Mouse (Mus musculus) neural tube, embryonic 14.5 days (tissue): ENCODE measurements around the gene Wdfy3. TPM values are rescaled to one million over a fixed set of nuclear protein-coding genes. Genes with fewer than 3 reads are reported as not detected.
"Not testable (repeated sequence)": the region's sequence is repeated elsewhere in the genome, so short reads cannot be mapped to it uniquely, and the experiment has no call there.

ENCODE experiments used
- ATAC-seq: fragments of 200-750 bp; cut with Nextera tagmentation; 2 replicates; pipeline ENCODE4 v1.8.0; 2017; ENCODE audit warnings: low read depth, mild to moderate bottlenecking, moderate TSS enrichment, moderate library complexity
- H3K27ac ChIP-seq: fragments of 300-500 bp; sonication (generic); 2 replicates; pipeline ENCODE4 v1.5.1; 2014; ENCODE audit warnings: low read depth, mild to moderate bottlenecking, control low read depth, low read length, moderate library complexity, mixed read lengths
- H3K27me3 ChIP-seq: fragments of 300-500 bp; sonication (generic); 2 replicates; pipeline ENCODE4 v1.6.1; 2014; ENCODE audit warnings: low read length; ENCODE audit not compliant: control insufficient read depth, insufficient read depth
- H3K36me3 ChIP-seq: fragments of 300-500 bp; sonication (generic); 2 replicates; pipeline ENCODE4 v1.6.1; 2014; ENCODE audit warnings: low read length, mixed read lengths; ENCODE audit not compliant: control insufficient read depth, insufficient read depth
- H3K4me1 ChIP-seq: fragments of 300-500 bp; sonication (generic); 2 replicates; pipeline ENCODE4 v1.6.1; 2014; ENCODE audit warnings: low read length; ENCODE audit not compliant: control insufficient read depth, insufficient read depth
- H3K4me2 ChIP-seq: fragments of 300-500 bp; sonication (generic); 2 replicates; pipeline ENCODE4 v1.6.1; 2014; ENCODE audit warnings: mild to moderate bottlenecking, low read depth, low read length, control low read depth
- H3K4me3 ChIP-seq: fragments of 300-500 bp; sonication (generic); 2 replicates; pipeline ENCODE4 v1.5.1; 2014; ENCODE audit warnings: low read depth, low read length, control low read depth, mixed read lengths
- H3K9ac ChIP-seq: fragments of 300-500 bp; sonication (generic); replicated peaks from 2 replicates; pipeline ENCODE4 v1.6.1; 2014; ENCODE audit warnings: low read depth, mild to moderate bottlenecking, control low read depth, low read length, mixed read lengths
- H3K9me3 ChIP-seq: fragments of 300-500 bp; sonication (generic); 2 replicates; pipeline ENCODE4 v1.6.1; 2016; ENCODE audit warnings: low read length; ENCODE audit not compliant: control insufficient read depth
- WGBS: fragments of 180-500 bp; shearing (Covaris S2); extraction: QIAGEN DNeasy Blood & Tissue Kit; methylation state at CpG from one replicate; pipeline ENCODE4 v1.1.7; 2014; 5-methylcytosine and 5-hydroxymethylcytosine counted together
- polyA plus RNA-seq: library from polyadenylated mRNA; unstranded; fragments of >200 nt; fragmentation: Nextera tagmentation; extraction: Ambion mirVana; gene quantifications from 2 replicates; pipeline ENCODE4 v1.2.1, GENCODE M21; 2014

Wdfy3 gene
- polyA plus RNA-seq, 1 experiment from 2014 or later = 34.9 TPM

DNA sequence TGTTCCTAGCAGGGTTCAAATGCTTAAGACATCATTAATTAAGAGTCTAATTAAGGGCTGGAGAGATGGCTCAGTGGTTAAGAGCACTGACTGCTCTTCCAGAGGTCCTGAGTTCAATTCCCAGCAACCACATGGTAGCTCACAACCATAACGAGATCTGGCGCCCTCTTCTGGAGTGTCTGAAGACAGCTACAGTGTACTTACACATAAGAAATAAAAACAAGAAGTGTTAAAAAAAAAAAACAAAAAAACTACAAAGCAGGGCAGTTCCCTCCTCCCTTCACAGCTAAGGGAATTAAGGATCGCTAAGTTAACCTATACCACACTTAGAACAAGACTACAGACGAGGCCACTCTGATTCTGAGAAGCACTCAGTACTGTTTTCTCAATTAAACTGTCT lies 97.1 kb downstream of the Wdfy3 start:
- H3K4me2 ChIP-seq, H3K4me1 ChIP-seq, ATAC-seq, H3K36me3 ChIP-seq, H3K9ac ChIP-seq, H3K27ac ChIP-seq, H3K27me3 ChIP-seq, H3K4me3 ChIP-seq, H3K9me3 ChIP-seq: not testable (repeated sequence)
- 83% methylated on average over 4 of the region's 4 CpGs for WGBS

DNA sequence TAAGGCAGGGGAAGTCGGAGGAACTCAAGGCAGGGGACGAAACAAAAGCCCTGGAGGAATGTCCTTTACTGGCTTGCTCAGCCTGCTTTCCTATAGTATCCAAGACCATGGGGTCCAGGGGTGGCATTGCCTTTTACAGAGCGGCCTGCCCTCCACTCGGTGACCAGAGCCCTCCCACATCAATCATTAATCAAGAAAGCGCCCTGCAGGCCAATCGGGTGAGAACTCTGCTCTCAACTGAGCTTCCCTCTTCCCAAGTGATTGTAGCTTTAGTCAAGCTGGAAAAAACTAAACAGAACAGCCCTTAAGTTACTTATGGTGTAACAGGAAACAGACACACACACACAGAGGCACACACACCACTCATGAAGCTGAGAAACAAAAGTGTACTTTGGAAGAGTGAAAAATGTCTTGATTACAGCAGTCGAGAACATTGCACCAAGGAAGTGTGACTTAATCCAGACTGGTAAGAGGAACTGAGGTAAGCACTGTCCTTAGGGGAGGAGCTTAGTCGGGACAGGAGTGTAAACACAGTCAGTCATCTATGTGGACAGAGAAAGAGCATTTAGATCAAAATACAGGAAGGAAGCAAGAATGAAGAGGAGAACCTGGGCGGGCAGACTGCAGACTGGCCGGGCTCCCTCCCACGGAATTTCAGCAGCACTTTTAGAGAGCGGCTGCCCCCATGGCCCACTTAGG lies 101.4 kb downstream of the Wdfy3 start:
- Histone ChIP-seq H3K4me2 (no peak overlapping the region), H3K4me3 (no peak overlapping the region), H3K9ac (no peak overlapping the region), H3K36me3 (0 out of 2 replicates have a peak, but pooled peaks cover 11% of the 10 kb centered on the region), H3K27ac (no peak overlapping the region; the same call in 1 of the 2 replicates), H3K27me3 (no peaks in the 10 kb centered on the region), H3K9me3 (no peaks in the 10 kb centered on the region), H3K4me1 (no peaks in the 10 kb centered on the region)
- ATAC-seq = no peak
- 59% methylated on average over 12 of the region's 12 CpGs for WGBS

DNA sequence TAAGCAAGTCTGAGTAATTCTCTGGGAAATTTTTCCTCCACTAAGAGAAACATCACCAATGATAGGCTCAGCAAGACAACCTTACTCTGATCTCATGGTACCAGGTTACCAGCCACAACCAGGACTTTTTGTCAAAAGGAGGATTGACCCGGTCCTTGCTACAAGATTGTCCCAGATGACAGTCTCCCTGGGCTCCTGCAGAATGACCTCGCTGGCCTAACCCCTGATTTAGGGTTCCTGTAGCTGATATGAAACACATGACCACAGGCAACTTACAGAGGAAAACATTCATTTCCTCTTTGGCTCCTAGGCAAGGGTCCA lies 101.9 kb downstream of the Wdfy3 start:
- no peaks in the 10 kb centered on the region for H3K9me3 ChIP-seq
- H3K4me3 ChIP-seq = no peak overlapping the region
- no peaks in the 10 kb centered on the region for H3K27me3 ChIP-seq
- H3K9ac ChIP-seq = no peak overlapping the region
- no peak overlapping the region; the same call in 1 of the 2 replicates for H3K27ac ChIP-seq
- no peak for ATAC-seq
- WGBS = 83% methylated on average over 2 of the region's 2 CpGs
- H3K4me1 ChIP-seq = no peaks in the 10 kb centered on the region
- H3K36me3 ChIP-seq = 0 out of 2 replicates have a peak, but pooled peaks cover 11% of the 10 kb centered on the region
- H3K4me2 ChIP-seq = no peak overlapping the region

DNA sequence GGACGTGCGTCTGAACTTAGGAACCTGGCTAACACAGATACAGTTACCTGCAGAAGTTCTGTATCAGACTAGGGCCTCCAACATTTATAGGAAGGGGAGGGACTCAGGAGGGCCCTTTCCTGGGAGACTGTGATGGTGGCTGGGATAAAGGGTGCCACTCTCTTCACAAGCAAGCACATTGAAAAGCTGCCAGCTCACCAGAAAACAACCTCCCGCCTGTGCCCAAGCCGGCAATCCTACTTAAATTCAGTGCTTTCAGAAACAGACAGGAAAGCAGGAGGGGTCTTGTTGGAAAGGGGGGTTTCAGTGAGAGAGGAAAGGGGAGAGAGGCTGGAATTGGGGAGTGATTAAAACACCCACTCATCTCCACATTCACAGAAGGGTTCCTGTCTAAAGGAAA lies 106.9 kb downstream of the Wdfy3 start:
- H3K36me3 ChIP-seq = peaks cover 18% of the 10 kb centered on the region; the same call in 1 of the 2 replicates
- no peak overlapping the region for H3K4me3 ChIP-seq
- H3K27me3 ChIP-seq = no peaks in the 10 kb centered on the region
- H3K27ac ChIP-seq = no peak overlapping the region
- no peaks in the 10 kb centered on the region for H3K9me3 ChIP-seq
- WGBS = 79% methylated on average over 4 of the region's 4 CpGs
- no peak for ATAC-seq
- no peaks in the 10 kb centered on the region for H3K4me1 ChIP-seq
- H3K9ac ChIP-seq = no peak overlapping the region
- H3K4me2 ChIP-seq = no peak overlapping the region

DNA sequence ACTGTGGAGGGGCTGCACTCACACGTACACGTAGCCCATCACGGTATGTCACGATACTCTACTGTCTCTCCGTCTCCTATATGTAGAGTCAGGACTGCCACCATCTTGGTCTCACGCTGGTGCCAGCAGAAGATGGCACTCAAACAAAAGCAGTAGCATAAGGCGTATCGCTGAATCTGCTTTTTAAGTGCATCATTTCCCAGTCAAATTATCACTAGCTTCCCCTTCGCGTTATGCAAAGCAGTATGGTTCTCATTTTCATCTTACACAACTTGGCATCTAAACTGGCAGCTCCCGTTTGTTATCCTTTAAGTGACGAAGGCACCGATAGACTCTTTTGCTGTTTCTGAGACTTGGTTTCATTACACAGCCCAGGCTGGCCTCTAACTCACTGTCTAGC lies 110.4 kb downstream of the Wdfy3 start:
- Histone ChIP-seq H3K9ac (no peak overlapping the region), H3K4me2 (no peak overlapping the region), H3K4me3 (no peak overlapping the region), H3K27me3 (no peaks in the 10 kb centered on the region), H3K4me1 (no peaks in the 10 kb centered on the region), H3K9me3 (no peaks in the 10 kb centered on the region), H3K27ac (no peak overlapping the region), H3K36me3 (peaks cover 12% of the 10 kb centered on the region; the same call in 1 of the 2 replicates)
- 95% methylated on average over 13 of the region's 13 CpGs for WGBS
- no peak for ATAC-seq

DNA sequence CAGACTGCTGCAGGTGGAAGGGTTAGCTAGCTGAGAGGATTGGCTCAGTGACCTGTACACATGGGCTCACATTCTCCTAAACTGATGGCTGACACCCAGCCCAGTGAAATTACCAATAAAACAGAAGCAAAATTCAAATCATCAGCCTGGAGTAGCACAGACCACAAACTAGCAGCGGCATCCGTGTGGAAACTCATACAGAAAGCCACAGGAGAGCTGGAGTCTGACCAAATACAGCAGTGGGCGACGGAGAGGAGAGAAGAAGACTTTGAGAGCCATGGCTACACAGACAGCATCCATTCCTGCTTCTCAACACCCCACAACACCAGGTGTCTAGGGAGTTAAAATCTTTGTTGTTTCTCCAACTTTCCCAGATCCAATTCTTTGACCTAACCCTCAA lies 110.8 kb downstream of the Wdfy3 start:
- H3K9ac ChIP-seq = no peak overlapping the region
- no peak overlapping the region for H3K4me2 ChIP-seq
- 88% methylated on average over 4 of the region's 4 CpGs for WGBS
- ATAC-seq = no peak
- no peak overlapping the region for H3K4me3 ChIP-seq
- no peaks in the 10 kb centered on the region for H3K9me3 ChIP-seq
- H3K27me3 ChIP-seq = no peaks in the 10 kb centered on the region
- H3K27ac ChIP-seq = no peak overlapping the region
- H3K36me3 ChIP-seq = peaks cover 12% of the 10 kb centered on the region; the same call in 1 of the 2 replicates
- no peaks in the 10 kb centered on the region for H3K4me1 ChIP-seq

DNA sequence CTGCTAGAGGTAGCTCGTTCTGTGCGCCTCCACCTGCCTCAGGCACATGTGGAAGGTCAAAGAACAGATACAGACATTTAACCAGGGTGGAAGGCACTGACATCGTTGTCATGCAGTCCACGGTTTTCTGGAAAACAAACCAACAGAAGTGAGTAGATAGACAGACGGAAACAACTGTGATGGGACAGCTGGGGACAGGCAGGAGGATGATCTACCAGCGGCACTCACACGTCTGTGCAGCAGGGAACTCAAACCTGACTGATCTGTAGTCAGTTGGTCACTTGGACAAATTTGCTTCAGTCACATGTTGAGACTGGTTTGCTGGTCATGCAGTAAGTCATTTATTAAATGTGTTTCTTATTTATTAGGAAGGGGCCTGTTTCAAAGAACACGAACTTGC lies 112.3 kb downstream of the Wdfy3 start:
- no peak overlapping the region for H3K4me3 ChIP-seq
- no peaks in the 10 kb centered on the region for H3K9me3 ChIP-seq
- H3K36me3 ChIP-seq = peaks cover 19% of the 10 kb centered on the region
- no peak overlapping the region for H3K4me2 ChIP-seq
- ATAC-seq = no peak
- H3K27me3 ChIP-seq = no peaks in the 10 kb centered on the region
- 91% methylated on average over 8 of the region's 8 CpGs for WGBS
- H3K27ac ChIP-seq = no peak overlapping the region
- no peak overlapping the region for H3K9ac ChIP-seq
- no peaks in the 10 kb centered on the region for H3K4me1 ChIP-seq

DNA sequence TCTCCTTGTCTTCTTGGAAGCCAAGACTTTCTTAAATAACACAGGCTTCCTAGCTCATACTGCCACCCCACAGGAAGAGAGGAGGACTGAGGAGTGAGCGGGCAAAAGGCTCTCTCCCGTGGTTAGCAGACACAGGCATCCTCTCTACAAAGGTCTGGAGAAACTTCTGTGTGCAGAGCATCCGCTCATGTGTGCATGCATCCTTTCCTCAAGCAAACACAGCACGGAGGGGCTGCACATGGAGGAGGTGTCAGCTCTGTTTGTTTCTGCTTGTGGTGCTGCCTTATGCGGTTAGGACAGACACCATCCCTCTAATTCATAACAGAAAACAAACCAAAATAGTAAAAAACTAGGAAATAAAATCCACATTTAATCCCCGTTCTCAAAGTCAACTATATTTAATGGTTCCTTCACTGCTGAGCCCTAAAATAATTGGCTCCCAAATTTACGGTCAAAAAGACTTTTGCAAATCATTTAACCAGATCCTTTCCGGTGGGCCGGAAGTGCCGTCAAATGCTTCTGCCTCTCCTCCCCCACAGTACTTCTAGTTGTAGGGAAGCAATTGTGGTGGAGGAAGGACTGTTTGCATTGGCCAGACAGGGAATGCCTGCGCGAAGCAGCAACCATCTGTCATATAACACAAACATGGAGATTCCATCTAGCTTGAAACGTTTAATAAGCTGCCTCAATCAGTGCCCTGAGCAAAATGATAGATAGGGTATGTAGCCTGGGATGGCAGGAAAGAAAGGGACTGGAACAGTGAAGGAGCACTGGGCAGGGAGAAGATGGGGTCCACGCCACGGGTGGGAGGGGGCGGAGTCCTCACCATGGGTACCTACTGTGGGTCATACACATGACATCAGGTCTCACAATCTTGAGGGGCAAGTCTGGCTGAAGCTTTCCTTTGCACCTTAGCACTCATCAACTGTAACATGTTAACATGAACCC lies 115.1 kb downstream of the Wdfy3 start:
- H3K9ac ChIP-seq = no peak overlapping the region
- no peak overlapping the region for H3K27ac ChIP-seq
- no peaks in the 10 kb centered on the region for H3K4me1 ChIP-seq
- no peaks in the 10 kb centered on the region for H3K27me3 ChIP-seq
- peaks cover 24% of the 10 kb centered on the region for H3K36me3 ChIP-seq
- H3K4me3 ChIP-seq = no peak overlapping the region
- ATAC-seq = no peak
- 83% methylated on average over 16 of the region's 16 CpGs for WGBS
- H3K4me2 ChIP-seq = no peak overlapping the region
- no peaks in the 10 kb centered on the region for H3K9me3 ChIP-seq

DNA sequence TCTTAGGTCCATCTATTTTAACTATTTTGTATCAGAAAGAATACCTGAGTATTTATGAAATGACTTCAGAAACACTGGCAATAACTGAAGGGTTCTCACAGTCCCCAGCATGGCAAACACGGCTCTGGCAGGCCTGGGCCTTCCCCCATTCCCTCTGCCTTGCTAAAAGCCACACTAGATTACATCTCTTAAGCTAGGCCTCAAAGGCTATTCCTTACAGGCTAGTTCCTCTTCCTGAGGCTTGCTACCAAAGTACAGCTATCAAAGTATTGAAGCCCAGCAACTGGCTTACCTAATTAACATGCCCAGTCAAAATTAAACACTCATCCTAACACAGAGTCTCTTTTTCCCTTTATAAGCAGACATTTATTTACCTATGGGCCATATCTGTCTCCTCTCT lies 117.8 kb downstream of the Wdfy3 start:
- no peak overlapping the region for H3K9ac ChIP-seq
- H3K27me3 ChIP-seq = no peaks in the 10 kb centered on the region
- no peaks in the 10 kb centered on the region for H3K4me1 ChIP-seq
- no peaks in the 10 kb centered on the region for H3K9me3 ChIP-seq
- H3K36me3 ChIP-seq = peaks cover 42% of the 10 kb centered on the region
- no peak for ATAC-seq
- no peak overlapping the region for H3K27ac ChIP-seq
- H3K4me2 ChIP-seq = no peak overlapping the region
- 100% methylated on average over 1 of the region's 1 CpGs for WGBS
- no peak overlapping the region for H3K4me3 ChIP-seq
